Mouse (Mus musculus): ENCODE data around the gene Cnr1. TPM values are rescaled to one million over a fixed set of nuclear protein-coding genes. Genes with fewer than 3 reads are reported as not detected.

Cnr1 gene
- polyA plus RNA-seq, 1 experiment from 2014 or later: 0.18 TPM

Other genes with a start within 250 kb of the Cnr1 start
- 1.1 TPM in 2 replicates for gene Spaca1, start 125.6 kb downstream of the Cnr1 start, polyA plus RNA-seq (2015; fragmentation: Nextera tagmentation; extraction: Ambion mirVana)

Measured in heart, embryonic 15.5 days (tissue).